Mouse (Mus musculus) CD4-positive, CD25-positive, alpha-beta regulatory T cell, adult 2 months (primary cell): ENCODE measurements at regions not wholly inside any gene's neighbourhood (a gene's known extent, or its start where the extent isn't known, plus 50 kb on each side); places are given as distances from the start of the nearest gene placed in this dataset.

ENCODE experiments used
- DNase-seq: peaks from one replicate; pipeline ENCODE4 v3.0.0-alpha.2; 2012; ENCODE audit warnings: low read depth, low spot score

DNA sequence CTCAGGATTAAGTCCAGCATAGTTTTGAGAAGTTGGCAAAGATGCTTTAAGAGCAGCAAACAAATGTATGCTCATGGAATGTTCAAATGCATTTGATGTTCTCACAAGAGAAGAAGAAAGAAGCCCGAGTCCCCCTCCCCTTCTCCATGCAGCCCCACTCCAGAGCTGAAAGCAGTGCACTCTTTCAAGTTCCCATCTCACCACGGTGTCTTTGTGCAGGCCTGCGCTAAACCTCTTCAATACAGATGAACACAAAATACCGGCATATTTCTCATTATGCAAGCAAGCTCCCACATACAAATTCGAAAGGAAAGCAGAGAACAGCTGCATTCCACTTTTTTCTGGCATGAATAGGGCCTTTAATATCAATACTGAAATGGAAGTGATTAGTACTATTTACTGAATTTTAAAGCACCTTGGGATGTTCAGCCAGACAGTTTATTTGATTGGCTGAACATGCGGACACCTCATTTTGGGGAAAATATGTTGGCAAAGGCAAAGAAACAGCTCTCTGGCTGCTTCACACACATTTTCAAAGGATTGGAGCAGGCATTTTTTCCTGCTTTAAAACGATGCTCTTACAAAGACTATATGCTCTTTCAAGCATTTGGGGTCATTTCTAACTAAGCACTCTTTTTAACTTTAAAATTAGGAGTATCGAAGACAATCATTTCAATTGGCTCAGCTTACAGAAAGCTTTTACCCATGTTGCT, 595.8 kb downstream of the Car8 start:
- DNase-seq, result no peak

DNA sequence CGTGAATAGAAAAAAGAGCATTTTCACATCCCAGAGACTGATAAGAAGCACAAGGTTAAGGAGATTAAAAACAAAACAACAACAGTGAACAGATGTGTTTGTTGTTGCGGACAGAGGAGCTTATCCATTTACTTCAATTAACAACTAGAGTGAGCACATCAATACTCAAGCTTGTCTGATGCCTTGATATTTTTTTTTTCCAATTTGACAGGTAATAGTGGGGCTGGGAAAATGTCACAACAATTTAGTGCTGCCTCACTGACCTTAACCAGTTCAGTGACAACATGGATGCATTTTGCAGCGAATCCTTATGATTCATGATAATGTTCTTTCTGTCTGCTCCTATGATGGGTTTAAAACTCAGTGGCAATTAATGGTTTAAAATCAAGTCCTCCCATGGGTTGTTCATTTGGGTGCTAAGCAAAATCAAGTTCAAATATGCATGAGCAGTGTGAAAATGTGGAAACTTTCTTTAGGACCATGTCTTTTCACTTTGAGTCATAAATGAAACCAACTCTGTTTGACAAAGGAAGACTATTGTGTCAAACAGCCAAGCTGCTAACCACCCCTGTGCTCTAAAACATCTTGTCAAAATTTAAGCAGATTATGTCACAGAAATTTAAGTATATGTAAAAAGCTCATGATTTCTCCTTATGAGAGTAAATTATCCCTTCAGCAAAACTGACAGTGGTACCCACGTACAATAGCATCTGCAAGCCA, 641.0 kb downstream of the Car8 start:
- peak; percentile 36 for DNase-seq

DNA sequence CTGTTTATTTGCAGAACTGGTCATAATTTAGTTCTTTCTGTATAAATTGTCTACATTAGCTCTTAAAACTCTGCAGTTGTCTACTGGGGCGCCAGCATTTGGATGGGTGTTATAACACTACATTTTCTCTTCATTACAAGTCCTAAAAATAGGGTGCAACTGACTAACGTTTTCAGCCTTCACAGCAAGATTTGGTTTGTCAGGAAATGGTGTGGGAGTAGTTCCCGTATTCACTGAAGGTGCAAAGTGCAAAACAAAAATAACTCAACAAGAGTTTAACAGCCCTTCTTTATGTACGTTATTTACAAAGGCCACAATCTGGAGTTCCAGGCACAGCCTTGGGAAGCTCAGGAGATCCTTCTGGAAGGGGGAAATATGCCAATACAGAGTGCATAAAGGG, 642.7 kb downstream of the Car8 start:
- DNase-seq, result peak; percentile 26

DNA sequence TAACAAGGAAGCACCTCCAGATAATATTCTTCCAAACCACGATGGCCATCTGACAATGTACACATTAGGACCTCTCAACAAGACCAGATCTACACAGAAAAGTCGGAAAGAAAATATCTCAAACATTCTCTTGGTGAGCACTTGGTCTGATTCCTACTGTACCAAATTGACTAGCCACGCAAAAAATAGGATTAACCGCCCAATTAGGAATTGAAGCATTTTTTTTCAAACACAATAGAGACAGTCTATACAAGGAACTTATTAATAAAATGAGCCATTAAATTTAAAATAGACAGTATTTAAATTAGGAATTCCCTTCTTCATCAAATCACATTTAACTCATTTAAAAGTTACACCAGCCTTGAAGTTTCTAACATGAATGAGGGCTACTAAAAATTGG, 655.0 kb downstream of the Car8 start:
- no peak for DNase-seq

DNA sequence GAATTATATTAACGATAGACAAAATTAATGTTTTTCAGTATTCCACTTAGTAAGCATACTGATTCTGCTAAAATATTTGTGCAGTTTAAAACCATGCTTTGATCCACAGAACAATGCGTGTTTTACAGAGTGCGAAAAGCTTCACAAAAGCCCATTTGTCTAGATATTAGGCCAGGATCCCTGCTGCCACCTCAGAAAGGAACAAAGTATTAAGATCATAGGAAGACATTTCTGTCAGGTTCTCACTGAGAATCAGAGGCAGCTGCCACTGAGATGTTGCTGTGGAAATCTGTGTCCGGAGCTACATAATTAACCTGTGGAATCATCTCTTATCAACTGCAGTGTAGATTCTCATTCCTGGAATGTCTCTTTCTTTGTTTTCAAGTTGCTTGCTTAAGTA, 656.9 kb downstream of the Car8 start:
- no peak for DNase-seq

DNA sequence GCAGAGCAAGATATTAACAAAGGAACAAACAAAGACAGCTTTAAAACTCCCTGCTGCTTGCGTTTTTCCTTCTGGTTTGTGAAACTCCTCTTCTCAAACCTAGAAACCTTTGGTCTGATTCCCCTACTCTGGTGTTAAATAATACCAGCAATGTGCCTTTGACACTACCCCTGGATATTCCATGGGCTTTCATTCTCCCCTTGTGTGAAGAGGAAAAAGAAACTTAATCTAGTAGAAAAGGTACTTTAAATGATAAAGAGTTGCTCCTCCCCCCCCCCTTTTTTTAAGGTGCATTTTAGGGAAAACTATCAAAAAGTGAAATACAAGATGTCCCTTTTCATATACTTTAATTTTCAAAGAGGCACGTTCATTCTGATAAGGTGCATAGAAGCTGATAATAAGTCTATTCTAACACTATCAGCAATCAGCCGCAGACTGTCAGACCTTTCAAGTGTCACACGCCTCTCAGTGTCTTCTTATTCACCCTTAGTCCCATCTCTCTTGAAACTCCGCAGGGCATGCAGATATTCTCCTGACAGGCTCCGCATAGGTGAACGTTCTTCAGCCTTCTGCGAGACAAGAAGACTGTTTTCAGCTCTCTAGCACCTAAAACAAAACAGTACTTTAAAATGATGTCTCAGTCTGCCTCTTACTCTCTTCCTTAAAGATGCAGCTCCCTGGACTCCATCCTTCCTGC, 657.5 kb downstream of the Car8 start:
- DNase-seq, result no peak

DNA sequence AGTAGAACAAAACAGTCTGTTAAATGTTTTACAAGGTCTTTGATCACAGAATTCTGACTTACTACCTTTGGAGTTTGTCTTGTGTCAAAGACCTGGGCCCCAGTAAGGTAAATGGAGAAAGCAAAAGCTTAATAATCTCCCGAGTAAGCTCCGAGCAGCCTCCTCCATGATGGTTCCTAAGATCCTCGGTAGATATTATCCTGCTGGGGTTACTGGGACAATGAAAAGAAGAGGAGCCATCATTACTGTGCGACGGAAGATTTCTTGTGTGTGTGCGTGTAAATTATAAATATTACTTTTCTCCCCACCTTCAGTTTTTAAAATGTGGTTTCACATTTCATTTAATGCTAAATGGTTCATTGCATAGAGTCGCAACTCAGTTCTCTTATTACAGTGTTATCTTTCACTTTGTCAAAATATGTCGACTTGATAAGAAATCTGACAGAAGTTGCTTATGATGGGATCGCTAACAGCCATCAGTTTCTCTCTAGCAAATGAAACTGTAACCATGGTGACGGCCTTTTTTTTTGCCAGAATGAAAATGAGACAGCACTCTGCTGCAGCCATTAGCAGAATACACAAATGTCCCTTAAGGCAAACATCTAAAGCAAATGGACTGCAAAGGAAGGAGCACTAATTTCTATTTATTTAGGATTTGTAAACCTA, 658.2 kb downstream of the Car8 start:
- peak; percentile 72 for DNase-seq

DNA sequence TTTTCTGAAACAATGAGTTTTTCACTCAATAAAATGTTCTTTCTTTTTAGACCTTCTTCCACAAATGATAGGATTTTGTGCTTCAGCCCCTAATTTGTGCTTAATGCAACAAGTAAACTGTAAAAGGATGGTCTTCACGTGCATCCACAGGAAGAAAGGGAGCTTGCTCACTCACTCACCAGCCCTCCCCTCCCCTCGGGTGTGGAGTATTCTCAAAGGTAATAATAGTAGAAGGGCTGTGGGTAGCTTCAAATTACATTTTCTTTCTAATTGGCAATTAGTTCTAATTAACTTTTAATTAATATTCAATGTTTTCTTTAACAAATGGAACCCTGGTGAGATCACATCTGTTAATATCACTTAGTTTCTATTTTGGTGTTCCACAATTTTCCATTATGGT, 664.8 kb downstream of the Car8 start:
- DNase-seq, result no peak

DNA sequence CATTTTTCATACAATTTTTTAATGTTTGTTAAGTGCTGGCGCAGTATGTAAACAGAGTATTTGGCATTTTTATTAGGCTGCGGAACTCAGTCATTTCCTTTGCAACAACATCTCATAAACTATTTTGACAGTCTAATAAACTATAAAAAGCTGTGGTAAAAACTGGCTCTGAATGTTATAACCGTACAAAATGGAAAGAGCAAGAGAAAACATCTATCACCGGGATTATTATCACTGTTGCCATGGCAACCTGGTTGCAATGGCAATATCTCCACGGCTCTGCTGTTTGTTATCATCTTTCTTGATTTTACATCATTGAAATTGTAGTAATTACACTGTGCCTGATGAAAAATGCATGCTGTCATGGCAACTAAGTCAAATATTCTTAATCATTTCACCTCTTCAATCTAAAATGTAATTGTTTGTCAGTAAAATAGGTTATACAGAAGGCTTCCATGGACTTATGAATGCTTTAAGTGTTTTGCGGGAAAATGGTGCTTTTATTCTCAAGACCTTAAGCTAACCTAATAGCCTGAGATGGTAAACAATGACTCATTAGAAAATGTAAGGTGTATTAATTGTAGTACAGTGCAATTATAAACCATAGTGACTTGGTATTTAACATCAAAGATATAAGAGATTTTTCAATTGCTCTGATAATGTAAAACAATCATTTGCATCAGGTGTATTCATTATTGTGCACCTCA, 671.0 kb downstream of the Car8 start:
- peak; percentile 36 for DNase-seq

DNA sequence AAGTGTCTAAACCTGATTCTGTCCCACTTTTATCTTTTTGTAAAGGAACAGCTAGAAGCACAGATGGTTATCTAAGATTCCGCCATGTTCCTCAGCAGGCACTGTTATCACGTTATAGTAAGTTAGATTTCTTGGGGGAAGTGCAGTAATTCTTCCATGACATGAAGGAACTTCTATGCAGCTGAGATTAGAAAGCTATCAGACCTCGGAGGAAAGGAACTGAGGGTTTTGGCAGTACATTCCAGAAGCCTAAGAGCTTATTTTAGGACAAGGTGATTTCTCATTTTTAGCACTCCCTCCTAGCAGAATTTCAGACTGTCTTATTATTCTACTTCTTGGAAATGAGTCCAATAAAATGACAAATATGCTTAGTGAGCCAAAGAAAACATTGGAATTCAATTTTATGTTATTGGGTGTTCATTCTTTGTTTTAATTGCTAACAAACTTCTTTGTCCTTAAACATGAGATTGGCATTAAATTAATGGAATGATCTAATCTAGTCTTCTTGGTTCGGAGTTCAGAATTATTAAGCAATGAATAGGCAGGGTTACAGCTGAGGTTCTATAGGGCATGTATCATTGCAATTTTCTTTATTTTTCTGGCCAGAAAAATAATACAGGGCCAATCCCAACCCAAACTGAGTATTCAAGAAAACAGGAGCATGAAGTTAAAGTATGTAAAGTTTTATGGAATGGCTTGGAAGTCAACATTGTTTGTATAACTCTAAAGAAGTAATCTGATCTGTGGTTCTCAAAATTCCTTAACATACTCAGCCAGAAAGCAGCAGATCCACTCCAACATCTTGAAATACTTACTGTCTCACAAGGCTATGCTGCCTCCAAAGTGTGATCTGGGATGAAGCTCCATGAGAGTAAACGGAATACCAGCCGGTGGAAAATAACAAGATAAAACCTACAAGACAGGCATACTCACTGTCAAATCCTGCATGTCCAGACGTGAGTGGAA, 678.7 kb downstream of the Car8 start:
- no peak for DNase-seq

DNA sequence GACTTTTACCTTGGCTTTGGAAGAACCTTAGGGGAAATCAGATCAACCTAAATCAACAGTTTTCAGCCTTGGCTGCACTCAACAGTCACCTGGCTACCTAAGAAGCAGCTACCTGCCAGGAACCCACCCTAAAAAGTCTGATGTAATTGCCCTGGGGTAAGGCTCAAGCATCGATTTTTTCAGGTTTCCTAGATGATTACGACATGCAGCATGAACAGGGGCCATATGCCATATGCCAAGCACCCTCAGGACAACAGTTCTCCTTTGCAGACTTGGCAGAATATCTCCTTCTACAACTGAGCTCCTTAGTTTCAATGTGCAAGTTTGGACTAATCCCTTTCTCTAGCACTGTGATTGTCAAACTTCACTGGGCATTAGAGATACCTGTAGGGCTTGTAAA, 680.1 kb downstream of the Car8 start:
- no peak for DNase-seq

DNA sequence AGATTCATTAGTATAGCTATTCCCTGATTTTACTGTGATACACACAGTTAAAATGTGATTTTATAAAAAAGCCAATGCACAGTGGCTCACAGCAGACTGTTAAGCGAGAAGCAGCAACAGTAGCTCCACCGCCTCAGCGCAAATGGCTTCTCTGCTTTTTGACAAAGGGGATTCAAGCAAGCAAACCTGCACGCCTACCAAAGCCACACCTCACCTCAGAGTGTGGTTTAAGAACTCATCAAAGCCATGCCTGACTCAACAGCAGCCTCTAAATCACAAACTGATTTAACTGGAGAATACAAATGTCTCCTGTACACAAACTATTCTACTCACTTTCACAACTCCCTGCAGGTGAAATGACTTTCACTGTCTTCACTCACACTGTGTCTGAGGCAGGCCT, 704.5 kb downstream of the Car8 start:
- DNase-seq, result peak; percentile 29

DNA sequence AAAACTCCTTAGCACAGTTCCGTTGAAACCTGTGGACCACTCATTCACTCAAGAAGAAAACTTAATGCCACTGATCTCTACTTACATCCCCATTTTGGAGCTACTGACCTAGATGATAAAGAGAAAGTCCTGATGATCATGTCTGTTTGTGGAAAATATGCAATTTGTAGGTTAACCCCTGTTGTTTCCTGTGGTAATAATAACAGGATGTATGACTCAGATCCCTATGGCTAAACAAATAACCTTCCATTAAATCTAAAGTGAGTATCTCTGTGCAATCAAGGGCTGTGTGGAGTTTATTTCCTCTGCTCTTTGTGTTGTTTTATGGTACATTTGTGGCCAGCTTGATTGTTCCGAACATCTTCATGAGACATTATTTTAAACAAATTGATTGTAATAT, 711.1 kb downstream of the Car8 start:
- no peak for DNase-seq

DNA sequence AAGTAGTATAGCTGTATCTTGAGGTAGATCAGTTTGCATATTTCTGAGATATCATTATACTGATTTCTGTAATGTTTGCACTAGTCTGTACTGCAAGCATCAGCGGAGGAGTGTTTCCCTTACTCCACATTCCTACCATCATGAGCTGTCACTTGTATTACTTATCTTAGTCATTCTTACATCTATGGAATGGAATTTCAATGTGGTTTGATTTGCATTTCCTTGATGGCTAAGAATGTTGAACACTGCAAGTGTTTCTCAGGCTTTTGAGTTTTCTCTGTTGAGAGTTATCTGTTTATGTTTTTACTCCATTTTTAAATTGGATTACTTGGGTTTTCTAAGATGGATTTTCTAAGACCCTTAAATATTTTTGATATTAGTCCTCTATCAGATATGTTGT, 725.8 kb downstream of the Car8 start:
- DNase-seq, result no peak

DNA sequence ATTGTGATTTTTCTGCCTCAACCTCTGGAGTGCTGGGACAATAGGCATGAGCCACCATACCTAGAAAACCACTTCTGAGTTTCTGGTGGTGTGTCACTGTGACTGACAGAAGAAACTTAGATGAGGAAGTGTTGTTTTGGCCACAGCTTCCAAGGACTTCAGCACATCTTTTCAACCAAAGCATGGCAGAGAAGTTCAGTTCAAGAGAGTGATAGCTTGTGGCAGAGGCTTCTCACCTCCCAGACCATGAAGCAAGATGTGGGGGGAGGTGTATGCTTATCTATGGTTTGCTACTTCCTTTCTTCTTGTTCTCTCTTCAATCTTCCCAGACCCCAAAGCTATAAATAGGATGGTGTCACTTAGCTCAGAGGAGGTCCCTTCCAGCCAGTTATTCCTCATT, 753.3 kb downstream of the Car8 start:
- no peak for DNase-seq

DNA sequence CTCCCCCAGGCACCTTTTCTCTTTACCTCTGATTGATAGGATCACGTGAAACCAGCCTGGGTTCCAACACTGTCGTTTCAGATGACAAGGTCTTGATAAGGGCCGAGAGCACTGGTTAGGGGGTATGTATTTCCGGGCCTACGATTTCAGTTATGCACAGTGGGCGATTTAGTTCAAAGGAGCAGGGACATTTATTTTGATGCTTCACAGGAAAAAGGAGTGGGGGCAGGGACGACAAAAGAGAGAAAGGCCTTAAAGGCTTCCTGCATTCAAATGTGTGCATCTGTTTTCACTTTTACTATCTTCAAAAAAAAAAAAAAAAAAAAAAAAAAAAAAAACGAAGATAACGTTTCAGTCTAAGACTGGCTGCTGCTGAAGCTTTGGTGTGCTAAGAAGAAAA, 783.7 kb downstream of the Car8 start:
- DNase-seq, result peak; percentile 83

DNA sequence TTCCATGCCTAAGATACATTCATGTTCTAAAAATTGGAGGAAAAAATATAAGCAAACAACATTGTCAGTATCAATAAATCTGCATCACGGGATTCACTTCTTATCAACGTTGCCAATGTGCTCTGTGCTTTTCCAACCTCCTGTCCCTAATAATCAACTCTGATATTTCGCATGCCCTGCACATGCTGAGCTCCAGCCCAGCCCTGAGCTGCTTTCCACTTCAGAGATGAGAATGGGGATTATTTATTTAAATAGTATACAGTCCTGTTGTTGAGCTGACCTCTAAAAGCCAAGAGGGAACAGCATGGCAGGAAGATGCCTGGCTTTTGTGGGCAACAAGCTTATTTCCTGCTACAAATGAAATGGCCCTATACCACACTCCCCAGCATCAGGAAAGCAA, 786.2 kb downstream of the Car8 start:
- no peak for DNase-seq

DNA sequence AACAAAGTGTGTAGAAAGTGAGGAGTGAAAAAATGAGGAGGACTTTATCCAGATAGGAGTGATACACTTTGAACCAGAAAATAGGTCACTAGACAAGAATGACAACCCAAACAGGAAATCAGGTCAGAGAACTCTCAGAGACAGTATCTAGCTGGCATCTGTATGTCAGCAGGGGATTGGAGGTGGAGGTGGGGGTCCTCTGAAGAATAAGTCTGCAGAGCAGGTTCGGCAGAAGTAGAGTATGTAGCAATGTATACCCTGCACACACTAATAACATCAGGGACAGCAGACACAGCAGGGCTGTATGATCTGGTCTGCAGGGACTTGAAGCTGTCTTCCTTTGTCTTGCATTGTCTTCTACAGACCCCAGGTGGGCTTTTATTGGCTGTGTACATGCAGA, 787.9 kb downstream of the Car8 start:
- no peak for DNase-seq

DNA sequence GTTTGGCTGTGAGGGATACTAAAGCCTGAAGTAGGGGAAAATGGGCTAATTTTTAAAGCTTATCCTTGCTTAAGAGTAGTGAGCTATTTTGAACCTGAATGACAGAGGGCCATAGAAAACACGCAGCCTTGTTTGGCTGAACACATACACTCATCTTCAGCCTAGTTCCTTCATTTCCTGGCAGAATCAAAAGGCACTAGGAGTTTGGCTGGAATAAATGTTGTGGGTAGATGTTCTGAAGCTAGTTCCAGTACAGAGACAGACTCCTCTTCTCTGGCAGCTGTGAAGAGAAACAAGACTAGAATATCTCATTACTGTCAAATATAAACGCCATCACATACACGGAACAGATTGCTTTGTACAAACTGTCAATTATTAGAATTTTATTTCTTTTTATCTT, 809.5 kb downstream of the Car8 start:
- no peak for DNase-seq

DNA sequence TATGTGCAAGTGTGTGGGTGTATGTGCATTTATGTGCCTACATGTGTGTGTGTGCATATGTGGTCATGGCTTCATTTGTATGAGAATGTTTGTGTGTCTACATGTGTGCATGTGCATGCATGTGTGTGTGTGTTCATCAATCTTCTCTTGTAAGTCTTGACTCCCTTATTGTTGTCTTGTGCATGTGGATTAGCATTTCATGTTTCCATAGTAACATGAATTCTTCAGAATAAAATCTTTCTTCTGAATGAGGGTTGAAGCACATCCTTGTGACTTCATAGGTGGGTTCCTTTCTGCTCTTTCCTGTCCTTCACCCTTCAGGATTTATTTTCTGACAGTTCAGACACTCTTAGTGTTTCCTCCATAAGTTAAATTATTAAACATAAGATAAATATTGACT, 814.8 kb downstream of the Car8 start:
- DNase-seq, result no peak

DNA sequence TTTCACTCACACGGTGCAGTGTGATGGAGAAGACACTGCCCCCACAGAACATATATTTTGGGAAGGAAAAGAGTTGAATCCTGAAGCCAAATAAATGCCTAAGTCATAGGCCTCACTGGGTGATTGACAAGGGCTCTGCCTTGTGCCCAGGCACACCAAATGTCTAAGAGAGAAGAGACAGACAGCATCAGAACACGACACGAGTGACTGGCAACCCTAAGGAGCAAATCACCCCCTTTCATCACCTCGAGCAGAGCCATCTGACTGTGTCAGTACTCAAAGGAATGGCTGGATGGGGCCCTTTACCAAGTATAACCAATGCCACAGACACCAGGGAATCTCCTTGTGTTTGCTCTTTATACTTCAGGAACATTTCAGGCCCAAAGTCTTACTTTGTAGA, 815.6 kb downstream of the Car8 start:
- no peak for DNase-seq
